Mouse (Mus musculus) right cerebral cortex, adult 18-20 months (tissue): Measurements from ENCODE around the gene Prmt3.
A peak's percentile ranks its signal among the peaks of the same experiment; 100 is the strongest.

Experiments used
- DNase-seq: peaks from one replicate; pipeline ENCODE4 v3.0.0; 2022; ENCODE audit warnings: mixed read lengths

Prmt3 gene

GRCm38 (mm10) chr7:49778114-49778901 is at the start of gene Prmt3:
Gene Prmt3 (plus strand): TSS chr7:49778346.
- peak; percentile 98 for DNase-seq

- DNase-seq = no peak
Measured at GRCm38 (mm10) chr7:49734342-49734741, 43.8 kb upstream of the Prmt3 start.

- DNase-seq = no peak
Measured at GRCm38 (mm10) chr7:49739448-49739847, 38.7 kb upstream of the Prmt3 start.

- DNase-seq = no peak
Measured at GRCm38 (mm10) chr7:49741474-49741873, 36.7 kb upstream of the Prmt3 start.

GRCm38 (mm10) chr7:49741923-49742322 is 36.2 kb upstream of the Prmt3 start:
- no peak for DNase-seq

GRCm38 (mm10) chr7:49751148-49751547 is 27.0 kb upstream of the Prmt3 start:
- peak; percentile 20 for DNase-seq

- DNase-seq = peak; percentile 34
Measured at GRCm38 (mm10) chr7:49752730-49753506, 25.2 kb upstream of the Prmt3 start.

GRCm38 (mm10) chr7:49754767-49755166 is 23.4 kb upstream of the Prmt3 start:
- DNase-seq = peak; percentile 54

GRCm38 (mm10) chr7:49758934-49759571 is 19.1 kb upstream of the Prmt3 start, which contains the start of gene Htatip2:
Gene Htatip2 (plus strand): TSS chr7:49759115.
- peak; percentile 70 for DNase-seq

GRCm38 (mm10) chr7:49762605-49763004 is 15.5 kb upstream of the Prmt3 start:
- DNase-seq = peak; percentile 88

GRCm38 (mm10) chr7:49764011-49764716 is 14.0 kb upstream of the Prmt3 start:
- DNase-seq = no peak

- DNase-seq = no peak
Measured at GRCm38 (mm10) chr7:49766166-49766565, 12.0 kb upstream of the Prmt3 start.

GRCm38 (mm10) chr7:49768509-49768908 is 9.6 kb upstream of the Prmt3 start:
- DNase-seq = no peak

- no peak for DNase-seq
Measured at GRCm38 (mm10) chr7:49774396-49774795, 3.8 kb upstream of the Prmt3 start.

GRCm38 (mm10) chr7:49777585-49777984 is 561 bp upstream of the Prmt3 start:
- DNase-seq = no peak

GRCm38 (mm10) chr7:49778904-49779615 is 914 bp downstream of the Prmt3 start:
- peak; percentile 37 for DNase-seq

GRCm38 (mm10) chr7:49783017-49783416 is 4.9 kb downstream of the Prmt3 start:
- DNase-seq = no peak

- no peak for DNase-seq
Measured at GRCm38 (mm10) chr7:49785141-49785540, 7.0 kb downstream of the Prmt3 start.

GRCm38 (mm10) chr7:49786618-49787382 is 8.7 kb downstream of the Prmt3 start:
- peak; percentile 49 for DNase-seq

- DNase-seq = no peak
Measured at GRCm38 (mm10) chr7:49787383-49787645, 9.2 kb downstream of the Prmt3 start.

GRCm38 (mm10) chr7:49794304-49794703 is 16.2 kb downstream of the Prmt3 start:
- no peak for DNase-seq

GRCm38 (mm10) chr7:49797171-49797570 is 19.0 kb downstream of the Prmt3 start:
- DNase-seq = no peak
